Comparison of ENCODE assay signal across 10 mouse cellular contexts in the genomic region with DNA sequence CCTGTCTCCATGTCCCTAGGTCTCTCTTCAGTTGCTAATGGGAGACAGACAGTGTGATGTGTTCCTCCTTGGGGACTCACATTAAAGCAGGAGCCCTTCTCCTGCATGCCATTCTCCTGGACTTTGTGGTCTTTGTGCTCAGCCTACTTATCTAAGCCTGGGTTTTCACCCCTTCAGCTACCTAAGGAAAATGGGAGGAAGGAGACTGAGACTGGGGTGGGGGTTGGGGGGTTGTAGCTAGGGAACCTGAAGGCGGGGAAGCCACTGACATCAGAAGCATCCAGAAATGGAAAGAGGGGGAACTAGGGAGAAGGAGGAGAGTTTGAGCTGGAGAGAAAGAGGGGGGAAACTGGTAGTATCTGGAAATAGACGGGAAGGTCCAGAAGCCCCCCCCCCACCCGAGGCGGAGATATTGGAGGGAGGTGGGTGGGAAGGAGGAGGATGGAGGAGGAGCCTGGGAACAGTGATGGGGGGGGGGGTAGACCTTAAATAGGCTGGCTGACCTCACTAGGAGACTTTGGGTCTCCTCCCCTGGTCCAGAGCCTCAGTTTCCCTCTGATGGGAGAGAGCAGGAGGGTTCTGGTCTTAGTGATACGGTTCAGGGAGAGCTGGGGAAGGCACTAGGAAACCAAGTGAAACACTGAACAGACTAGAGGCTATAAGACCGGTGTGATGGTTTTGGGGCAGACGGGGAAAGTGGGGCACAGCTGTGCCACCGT. TPM values are rescaled to one million over a fixed set of nuclear protein-coding genes. Genes with fewer than 3 reads are reported as not detected.
DNase-seq lines count a peak whose midpoint lies in the region; ATAC-seq lines count a peak whose summit lies in the region.
"Had no signal": no experiment of that assay in that cellular context is flagged by ENCODE, and none has a peak within 500 bp of the region (broad histone marks: within the 10 kb centered on the region; RNA-seq: fewer than 3 reads in every experiment).

No protein-coding gene starts in this region.

- peaks cover 59% of the 10 kb centered on the region for H3K4me1 ChIP-seq in kidney, embryonic 15.5 days
- peaks cover 85% of the 10 kb centered on the region for H3K4me1 ChIP-seq in embryonic facial prominence, embryonic 10.5 days
- H3K4me1 ChIP-seq in hindbrain, embryonic 11.5 days (replicated peaks; ENCODE audit: control insufficient read depth, insufficient read depth, low read length), result peaks cover 23% of the 10 kb centered on the region
- H3K4me1 ChIP-seq in neural tube, embryonic 12.5 days, result peaks cover 71% of the 10 kb centered on the region

- DNase-seq in kidney, adult 9 months, result no peak
- no peak for DNase-seq in embryonic facial prominence, embryonic 10.5 days (ENCODE audit: low spot score)
- no peak for DNase-seq in hindbrain, embryonic 11.5 days (ENCODE audit: low spot score)
- no peak for DNase-seq in adrenal gland, postnatal 4 days (ENCODE audit: low spot score in 2 of 2)
- DNase-seq in kidney, adult 11 months, result no peak
- no peak for DNase-seq in adrenal gland, adult 8-10 months

- peak overlapping the region; percentile 64 for H3K9ac ChIP-seq in kidney, embryonic 15.5 days
- H3K9ac ChIP-seq in hindbrain, embryonic 11.5 days (ENCODE audit: low read depth, low read length), result peak overlapping the region; percentile 66
- H3K9ac ChIP-seq in neural tube, embryonic 12.5 days, result peak overlapping the region; percentile 82

- H3K27ac ChIP-seq in kidney, embryonic 15.5 days, result no peak overlapping the region
- H3K27ac ChIP-seq in embryonic facial prominence, embryonic 10.5 days (replicated peaks), result peak overlapping the region; percentile 88; the same call in 1 of the 2 replicates
- peak overlapping the region; percentile 84 for H3K27ac ChIP-seq in hindbrain, embryonic 11.5 days (ENCODE audit: low read depth, low read length)
- peak overlapping the region; percentile 20; the same call in 1 of the 2 replicates for H3K27ac ChIP-seq in neural tube, embryonic 12.5 days

- H3K9me3 ChIP-seq in kidney, embryonic 15.5 days (replicated peaks), result no peaks in the 10 kb centered on the region
- H3K9me3 ChIP-seq in embryonic facial prominence, embryonic 10.5 days, result no peaks in the 10 kb centered on the region
- no peaks in the 10 kb centered on the region for H3K9me3 ChIP-seq in hindbrain, embryonic 11.5 days (ENCODE audit: control insufficient read depth, low read length)
- H3K9me3 ChIP-seq in neural tube, embryonic 12.5 days, result no peaks in the 10 kb centered on the region

- H3K4me3 ChIP-seq in kidney, embryonic 15.5 days (replicated peaks), result peak overlapping the region; percentile 55
- H3K4me3 ChIP-seq in embryonic facial prominence, embryonic 10.5 days, result peak overlapping the region; percentile 73
- H3K4me3 ChIP-seq in hindbrain, embryonic 11.5 days (ENCODE audit: low read depth, low read length), result peak overlapping the region; percentile 50
- peak overlapping the region; percentile 58 for H3K4me3 ChIP-seq in neural tube, embryonic 12.5 days

- no peaks in the 10 kb centered on the region for H3K36me3 ChIP-seq in kidney, embryonic 15.5 days
- H3K36me3 ChIP-seq in embryonic facial prominence, embryonic 10.5 days (replicated peaks), result no peaks in the 10 kb centered on the region
- no peaks in the 10 kb centered on the region for H3K36me3 ChIP-seq in hindbrain, embryonic 11.5 days (ENCODE audit: control insufficient read depth, insufficient read depth, low read length)
- H3K36me3 ChIP-seq in neural tube, embryonic 12.5 days, result no peaks in the 10 kb centered on the region

- peaks cover 30% of the 10 kb centered on the region for H3K27me3 ChIP-seq in kidney, embryonic 15.5 days
- peaks cover 97% of the 10 kb centered on the region for H3K27me3 ChIP-seq in embryonic facial prominence, embryonic 10.5 days (replicated peaks; ENCODE audit: low read depth, poor library complexity, severe bottlenecking)
- no peaks in the 10 kb centered on the region for H3K27me3 ChIP-seq in hindbrain, embryonic 11.5 days (ENCODE audit: control insufficient read depth, insufficient read depth, low read length)
- no peaks in the 10 kb centered on the region for H3K27me3 ChIP-seq in neural tube, embryonic 12.5 days (replicated peaks)

- 10% methylated on average over 8 of the region's 8 CpGs for whole genome bisulfite sequencing in kidney, embryonic 15.5 days
- 13% methylated on average over 8 of the region's 8 CpGs for WGBS in embryonic facial prominence, embryonic 10.5 days
- 11% methylated on average over 7 of the region's 8 CpGs for WGBS in hindbrain, embryonic 11.5 days
- 13% methylated on average over 8 of the region's 8 CpGs for WGBS in neural tube, embryonic 12.5 days

- no peak for ATAC-seq in kidney, embryonic 15.5 days (replicated peaks; ENCODE audit: low FRiP score)
- ATAC-seq in hindbrain, embryonic 11.5 days (ENCODE audit: low FRiP score), result no peak
- no peak for ATAC-seq in neural tube, embryonic 12.5 days (ENCODE audit: low FRiP score, low read depth)
- ATAC-seq: Patski had no signal

- H3K4me2 ChIP-seq in kidney, embryonic 15.5 days, result peak overlapping the region; percentile 97
- H3K4me2 ChIP-seq in hindbrain, embryonic 11.5 days (replicated peaks; ENCODE audit: low read depth, low read length), result peak overlapping the region; percentile 80
- H3K4me2 ChIP-seq in neural tube, embryonic 12.5 days (replicated peaks), result peak overlapping the region; percentile 88

RNA-seq across cellular contexts. Expression of a gene that starts 1.2 kb away (rescaled TPM):
- polyA plus RNA-seq in kidney, embryonic 15.5 days (2015; fragmentation: Nextera tagmentation; extraction: Ambion mirVana), result 1.2 and 1.6 TPM in 2 replicates
- polyA plus RNA-seq in embryonic facial prominence, embryonic 10.5 days (2016; fragmentation: Nextera tagmentation; extraction: Ambion mirVana), result 1.3 and 1.4 TPM in 2 replicates
- polyA plus RNA-seq in hindbrain, embryonic 11.5 days (2014; fragmentation: Nextera tagmentation; extraction: Ambion mirVana), result 1.9 and 2.3 TPM in 2 replicates
- 14.7 and 16.3 TPM in 2 replicates for polyA plus RNA-seq in neural tube, embryonic 12.5 days (2016; fragmentation: Nextera tagmentation; extraction: Ambion mirVana)
- 1 to 10 TPM; 5.1 to 5.6 TPM for total RNA-seq in adrenal gland, postnatal 4 days (2021)
- 1 to 10 TPM in 3 of 4 experiments, under 1 TPM in 1; 0.32 to 2.2 (median 1.6) TPM for total RNA-seq in adrenal gland, adult 8-10 months (2022)

RNA-seq across cellular contexts. Expression of a gene that starts 5.0 kb away (rescaled TPM):
- 23.7 and 28.6 TPM in 2 replicates for polyA plus RNA-seq in kidney, embryonic 15.5 days (2015; fragmentation: Nextera tagmentation; extraction: Ambion mirVana)
- polyA plus RNA-seq in embryonic facial prominence, embryonic 10.5 days (2016; fragmentation: Nextera tagmentation; extraction: Ambion mirVana), result 12.2 and 17.0 TPM in 2 replicates
- polyA plus RNA-seq in hindbrain, embryonic 11.5 days (2014; fragmentation: Nextera tagmentation; extraction: Ambion mirVana), result 12.1 and 14.7 TPM in 2 replicates
- polyA plus RNA-seq in neural tube, embryonic 12.5 days (2016; fragmentation: Nextera tagmentation; extraction: Ambion mirVana), result 27.2 and 28.4 TPM in 2 replicates
- 10 to 100 TPM; 47.3 to 52.2 TPM for total RNA-seq in adrenal gland, postnatal 4 days (2021)
- total RNA-seq in adrenal gland, adult 8-10 months (2022), result 10 to 100 TPM; 26.2 to 43.9 (median 35.3) TPM

RNA-seq across cellular contexts. Expression of a gene that starts 22.5 kb away (rescaled TPM):
- 1.1 and 2.9 TPM in 2 replicates for polyA plus RNA-seq in kidney, embryonic 15.5 days (2015; fragmentation: Nextera tagmentation; extraction: Ambion mirVana)
- polyA plus RNA-seq in embryonic facial prominence, embryonic 10.5 days (2016; fragmentation: Nextera tagmentation; extraction: Ambion mirVana), result 0.60 and 0.97 TPM in 2 replicates
- 0.22 and 0.64 TPM in 2 replicates for polyA plus RNA-seq in hindbrain, embryonic 11.5 days (2014; fragmentation: Nextera tagmentation; extraction: Ambion mirVana)
- 0.50 and 0.52 TPM in 2 replicates for polyA plus RNA-seq in neural tube, embryonic 12.5 days (2016; fragmentation: Nextera tagmentation; extraction: Ambion mirVana)
- 10 to 100 TPM; 13.9 to 16.3 TPM for total RNA-seq in adrenal gland, postnatal 4 days (2021)
- 10 to 100 TPM in 3 of 4 experiments, 1 to 10 TPM in 1; 8.9 to 18.5 (median 14.5) TPM for total RNA-seq in adrenal gland, adult 8-10 months (2022)
- total RNA-seq: hematopoietic stem cell, adult 5-6 weeks had no signal

RNA-seq across cellular contexts. Expression of a gene that starts 25.5 kb away (rescaled TPM):
- 0.06 and 0.26 TPM in 2 replicates for polyA plus RNA-seq in kidney, embryonic 15.5 days (2015; fragmentation: Nextera tagmentation; extraction: Ambion mirVana)
- not detected in 2 replicates for polyA plus RNA-seq in embryonic facial prominence, embryonic 10.5 days (2016; fragmentation: Nextera tagmentation; extraction: Ambion mirVana)
- polyA plus RNA-seq in hindbrain, embryonic 11.5 days (2014; fragmentation: Nextera tagmentation; extraction: Ambion mirVana), result 0.19 TPM in 1 of 2 replicates, not detected in the other
- 0.06 TPM in 1 of 2 replicates, not detected in the other for polyA plus RNA-seq in neural tube, embryonic 12.5 days (2016; fragmentation: Nextera tagmentation; extraction: Ambion mirVana)
- under 1 TPM; 0.62 to 0.84 TPM for total RNA-seq in adrenal gland, postnatal 4 days (2021)
- total RNA-seq in adrenal gland, adult 8-10 months (2022), result under 1 TPM; 0.40 to 0.83 (median 0.46) TPM
- polyA plus RNA-seq: Patski had no signal

RNA-seq across cellular contexts. Expression of a gene that starts 33.2 kb away (rescaled TPM):
- 178 and 185 TPM in 2 replicates for polyA plus RNA-seq in kidney, embryonic 15.5 days (2015; fragmentation: Nextera tagmentation; extraction: Ambion mirVana)
- 225 and 238 TPM in 2 replicates for polyA plus RNA-seq in embryonic facial prominence, embryonic 10.5 days (2016; fragmentation: Nextera tagmentation; extraction: Ambion mirVana)
- 185 and 193 TPM in 2 replicates for polyA plus RNA-seq in hindbrain, embryonic 11.5 days (2014; fragmentation: Nextera tagmentation; extraction: Ambion mirVana)
- 115 and 124 TPM in 2 replicates for polyA plus RNA-seq in neural tube, embryonic 12.5 days (2016; fragmentation: Nextera tagmentation; extraction: Ambion mirVana)
- total RNA-seq in adrenal gland, postnatal 4 days (2021), result 10 to 100 TPM; 50.6 to 58.6 TPM
- total RNA-seq in adrenal gland, adult 8-10 months (2022), result 1 to 10 TPM; 1.9 to 4.4 (median 2.7) TPM
